Mouse (Mus musculus) neural tube, embryonic 14.5 days (tissue): Measurements from ENCODE around the gene Aff2. TPM values are rescaled to one million over a fixed set of nuclear protein-coding genes. Genes with fewer than 3 reads are reported as not detected.

Experiments used
- ATAC-seq: fragments of 200-750 bp; cut with Nextera tagmentation; 2 replicates; pipeline ENCODE4 v1.8.0; 2017; ENCODE audit warnings: low read depth, mild to moderate bottlenecking, moderate TSS enrichment, moderate library complexity
- H3K27ac ChIP-seq: fragments of 300-500 bp; sonication (generic); 2 replicates; pipeline ENCODE4 v1.5.1; 2014; ENCODE audit warnings: low read depth, mild to moderate bottlenecking, control low read depth, low read length, moderate library complexity, mixed read lengths
- H3K27me3 ChIP-seq: fragments of 300-500 bp; sonication (generic); 2 replicates; pipeline ENCODE4 v1.6.1; 2014; ENCODE audit warnings: low read length; ENCODE audit not compliant: control insufficient read depth, insufficient read depth
- H3K36me3 ChIP-seq: fragments of 300-500 bp; sonication (generic); 2 replicates; pipeline ENCODE4 v1.6.1; 2014; ENCODE audit warnings: low read length, mixed read lengths; ENCODE audit not compliant: control insufficient read depth, insufficient read depth
- H3K4me1 ChIP-seq: fragments of 300-500 bp; sonication (generic); 2 replicates; pipeline ENCODE4 v1.6.1; 2014; ENCODE audit warnings: low read length; ENCODE audit not compliant: control insufficient read depth, insufficient read depth
- H3K4me2 ChIP-seq: fragments of 300-500 bp; sonication (generic); 2 replicates; pipeline ENCODE4 v1.6.1; 2014; ENCODE audit warnings: mild to moderate bottlenecking, low read depth, low read length, control low read depth
- H3K4me3 ChIP-seq: fragments of 300-500 bp; sonication (generic); 2 replicates; pipeline ENCODE4 v1.5.1; 2014; ENCODE audit warnings: low read depth, low read length, control low read depth, mixed read lengths
- H3K9ac ChIP-seq: fragments of 300-500 bp; sonication (generic); replicated peaks from 2 replicates; pipeline ENCODE4 v1.6.1; 2014; ENCODE audit warnings: low read depth, mild to moderate bottlenecking, control low read depth, low read length, mixed read lengths
- H3K9me3 ChIP-seq: fragments of 300-500 bp; sonication (generic); 2 replicates; pipeline ENCODE4 v1.6.1; 2016; ENCODE audit warnings: low read length; ENCODE audit not compliant: control insufficient read depth
- WGBS: fragments of 180-500 bp; shearing (Covaris S2); extraction: QIAGEN DNeasy Blood & Tissue Kit; methylation state at CpG from one replicate; pipeline ENCODE4 v1.1.7; 2014; 5-methylcytosine and 5-hydroxymethylcytosine counted together
- polyA plus RNA-seq: library from polyadenylated mRNA; unstranded; fragments of >200 nt; fragmentation: Nextera tagmentation; extraction: Ambion mirVana; gene quantifications from 2 replicates; pipeline ENCODE4 v1.2.1, GENCODE M21; 2014

Gene Aff2
- polyA plus RNA-seq, 1 experiment from 2014 or later, result 17.9 TPM

GRCm38 (mm10) chrX:69663038-69663437 lies 302.9 kb downstream of the Aff2 start:
- H3K27ac ChIP-seq, result no peak overlapping the region
- no peaks in the 10 kb centered on the region for H3K4me1 ChIP-seq
- 31% methylated on average over 2 of the region's 2 CpGs for WGBS
- H3K9ac ChIP-seq, result no peak overlapping the region
- no peak overlapping the region for H3K4me3 ChIP-seq
- no peaks in the 10 kb centered on the region for H3K27me3 ChIP-seq
- H3K9me3 ChIP-seq, result no peaks in the 10 kb centered on the region
- ATAC-seq, result peak; percentile 60; the same call in 1 of the 2 replicates
- H3K36me3 ChIP-seq, result no peaks in the 10 kb centered on the region
- H3K4me2 ChIP-seq, result no peak overlapping the region

GRCm38 (mm10) chrX:69666145-69666677 lies 306.1 kb downstream of the Aff2 start:
- Histone ChIP-seq H3K9me3 (no peaks in the 10 kb centered on the region), H3K4me3 (no peak overlapping the region), H3K4me1 (no peaks in the 10 kb centered on the region), H3K4me2 (no peak overlapping the region), H3K9ac (no peak overlapping the region), H3K27me3 (no peaks in the 10 kb centered on the region), H3K27ac (no peak overlapping the region), H3K36me3 (no peaks in the 10 kb centered on the region)
- 49% methylated on average over 3 of the region's 3 CpGs for WGBS
- ATAC-seq, result peak; percentile 44; the same call in 1 of the 2 replicates

GRCm38 (mm10) chrX:69675691-69676090 lies 315.6 kb downstream of the Aff2 start:
- WGBS, result 100% methylated on average over 1 of the region's 1 CpGs
- H3K27ac ChIP-seq, result no peak overlapping the region

GRCm38 (mm10) chrX:69698840-69699239 lies 338.7 kb downstream of the Aff2 start:
- Histone ChIP-seq H3K36me3 (no peaks in the 10 kb centered on the region), H3K27ac (no peak overlapping the region), H3K9me3 (no peaks in the 10 kb centered on the region), H3K9ac (no peak overlapping the region), H3K4me3 (no peak overlapping the region), H3K4me2 (no peak overlapping the region), H3K4me1 (no peaks in the 10 kb centered on the region), H3K27me3 (no peaks in the 10 kb centered on the region)
- WGBS, result 48% methylated on average over 4 of the region's 4 CpGs
- ATAC-seq, result 0 out of 2 replicates have a peak, but pooled peaks have one; percentile 34

More at GRCm38 (mm10) chrX:69675691-69676090, 315.6 kb downstream of the Aff2 start:
- Histone ChIP-seq H3K4me1 (no peaks in the 10 kb centered on the region), H3K9ac (no peak overlapping the region), H3K4me2 (no peak overlapping the region), H3K27me3 (no peaks in the 10 kb centered on the region), H3K4me3 (no peak overlapping the region), H3K9me3 (no peaks in the 10 kb centered on the region), H3K36me3 (no peaks in the 10 kb centered on the region)
- ATAC-seq, result no peak

- Histone ChIP-seq H3K4me2 (no peak overlapping the region), H3K27me3 (no peaks in the 10 kb centered on the region), H3K9ac (no peak overlapping the region), H3K4me1 (no peaks in the 10 kb centered on the region), H3K4me3 (no peak overlapping the region), H3K9me3 (no peaks in the 10 kb centered on the region), H3K27ac (no peak overlapping the region), H3K36me3 (no peaks in the 10 kb centered on the region)
- no peak for ATAC-seq
- WGBS, result 52% methylated on average over 3 of the region's 3 CpGs
These were observed 378.9 kb downstream of the Aff2 start for GRCm38 (mm10) chrX:69738972-69739371.

GRCm38 (mm10) chrX:69744962-69745597 lies 385.0 kb downstream of the Aff2 start:
- Histone ChIP-seq H3K4me1 (no peaks in the 10 kb centered on the region), H3K4me3 (no peak overlapping the region), H3K9ac (no peak overlapping the region), H3K4me2 (no peak overlapping the region), H3K9me3 (no peaks in the 10 kb centered on the region), H3K36me3 (no peaks in the 10 kb centered on the region), H3K27ac (no peak overlapping the region), H3K27me3 (no peaks in the 10 kb centered on the region)
- ATAC-seq, result no peak
- 32% methylated on average over 3 of the region's 3 CpGs for WGBS

- H3K4me2 ChIP-seq, result no peak overlapping the region
- no peaks in the 10 kb centered on the region for H3K9me3 ChIP-seq
- WGBS, result 70% methylated on average over 2 of the region's 2 CpGs
- H3K36me3 ChIP-seq, result no peaks in the 10 kb centered on the region
- no peaks in the 10 kb centered on the region for H3K4me1 ChIP-seq
- H3K27me3 ChIP-seq, result no peaks in the 10 kb centered on the region
- no peak overlapping the region for H3K4me3 ChIP-seq
- no peak for ATAC-seq
- no peak overlapping the region for H3K27ac ChIP-seq
- H3K9ac ChIP-seq, result no peak overlapping the region
These were observed 441.9 kb downstream of the Aff2 start for GRCm38 (mm10) chrX:69801890-69802439.

- Histone ChIP-seq H3K27me3 (no peaks in the 10 kb centered on the region), H3K4me3 (no peak overlapping the region), H3K4me1 (no peaks in the 10 kb centered on the region), H3K9ac (no peak overlapping the region), H3K27ac (no peak overlapping the region), H3K4me2 (no peak overlapping the region), H3K36me3 (no peaks in the 10 kb centered on the region), H3K9me3 (no peaks in the 10 kb centered on the region)
- WGBS, result 90% methylated on average over 3 of the region's 3 CpGs
- no peak for ATAC-seq
These were observed 442.4 kb downstream of the Aff2 start for GRCm38 (mm10) chrX:69802481-69802880.

GRCm38 (mm10) chrX:69811798-69812197 lies 451.7 kb downstream of the Aff2 start:
- 78% methylated on average over 4 of the region's 4 CpGs for WGBS
- H3K9me3 ChIP-seq, result no peaks in the 10 kb centered on the region

More at GRCm38 (mm10) chrX:69811798-69812197, 451.7 kb downstream of the Aff2 start:
- no peaks in the 10 kb centered on the region for H3K4me1 ChIP-seq
- no peak for ATAC-seq
- H3K36me3 ChIP-seq, result no peaks in the 10 kb centered on the region
- no peak overlapping the region for H3K4me2 ChIP-seq
- no peak overlapping the region for H3K9ac ChIP-seq
- no peak overlapping the region for H3K4me3 ChIP-seq
- H3K27me3 ChIP-seq, result no peaks in the 10 kb centered on the region
- no peak overlapping the region for H3K27ac ChIP-seq
